Mouse (Mus musculus) testis, adult 2 months (tissue): ENCODE measurements around the gene Ppp1r14c.

Experiments used
- CTCF ChIP-seq: fragments of 200-500 bp; IDR thresholded peaks from 2 replicates; pipeline ENCODE4 v1.5.1; 2012; ENCODE audit warnings: low read depth, mild to moderate bottlenecking, inconsistent platforms, low read length, moderate library complexity; ENCODE audit not compliant: control insufficient read depth, insufficient read depth, insufficient replicate concordance
- POLR2A ChIP-seq: fragments of 200-500 bp; IDR thresholded peaks from 2 replicates; pipeline ENCODE4 v1.6.1; 2012; ENCODE audit warnings: low read depth, mild to moderate bottlenecking, inconsistent platforms, low read length, moderate library complexity; ENCODE audit not compliant: control insufficient read depth

GRCm38 (mm10) chr10:3336729-3337329, 29.0 kb upstream of the Ppp1r14c start:
- TF ChIP-seq CTCF (no peak), POLR2A (no peak)
